Mouse (Mus musculus) Muller cell, postnatal 12 days (primary cell): ENCODE measurements at regions not wholly inside any gene's neighbourhood (a gene's known extent, or its start where the extent isn't known, plus 50 kb on each side); places are given as distances from the start of the nearest gene placed in this dataset.

Experiments
- DNase-seq: peaks from one replicate; pipeline ENCODE4 v3.0.0-alpha.2; 2015; ENCODE audit errors: inconsistent ontology term

DNA sequence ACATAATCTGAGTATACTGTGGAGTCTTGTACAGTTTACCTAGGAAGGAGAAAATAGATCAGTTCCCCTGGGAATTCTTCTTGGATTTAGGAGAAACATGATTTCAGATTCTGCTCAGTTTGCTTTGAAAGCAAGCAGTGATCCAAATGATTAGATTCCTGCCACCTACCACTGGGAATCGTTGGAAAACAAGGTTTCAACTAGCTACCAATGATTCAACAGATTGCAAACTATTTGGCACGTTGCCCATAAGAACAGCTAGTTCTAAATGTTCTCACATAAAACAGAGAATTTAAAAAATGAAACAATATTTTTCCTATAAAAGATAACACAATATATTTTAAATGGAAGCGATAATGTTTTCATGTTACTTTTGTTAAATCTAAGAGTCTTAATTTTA lies 54.8 kb downstream of the G6pd2 start:
- DNase-seq = peak; percentile 51
